Mouse (Mus musculus) olfactory bulb, adult 2 months (tissue): ENCODE results near the gene Tigd3.

Source experiments
- CTCF ChIP-seq: fragments of 200-500 bp; IDR thresholded peaks from 2 replicates; pipeline ENCODE4 v1.5.1; 2012; ENCODE audit warnings: low read depth, mild to moderate bottlenecking, low read length, moderate library complexity; ENCODE audit not compliant: insufficient read depth
- POLR2A ChIP-seq: fragments of 200-500 bp; IDR thresholded peaks from 2 replicates; pipeline ENCODE4 v1.6.1; 2012; ENCODE audit warnings: mild to moderate bottlenecking, low read depth, low read length, moderate library complexity; ENCODE audit not compliant: insufficient read depth

- TF ChIP-seq CTCF (no peak), POLR2A (no peak)
These were observed 28.4 kb upstream of the Tigd3 start for GRCm38 (mm10) chr19:5922119-5922942.
